Mouse (Mus musculus) heart, adult 2 months (tissue): ENCODE data around the gene Wwox. TPM values are rescaled to one million over a fixed set of nuclear protein-coding genes. Genes with fewer than 3 reads are reported as not detected.

Experiments
- DNase-seq, 2 experiments: peaks; one replicate each; pipeline ENCODE4 v3.0.0; 2021
- H3K27ac ChIP-seq: fragments of 200-600 bp; 2 replicates; pipeline ENCODE4 v1.8.1; 2022
- H3K27me3 ChIP-seq: fragments of 200-500 bp; 2 replicates; pipeline ENCODE4 v1.6.1; 2012; ENCODE audit warnings: mild to moderate bottlenecking, low read length, inconsistent platforms, mixed read lengths; ENCODE audit not compliant: control insufficient read depth, insufficient read depth
- H3K36me3 ChIP-seq: fragments of 200-500 bp; 2 replicates; pipeline ENCODE4 v1.6.1; 2012; ENCODE audit warnings: low read length, inconsistent platforms; ENCODE audit not compliant: control insufficient read depth, insufficient read depth
- H3K4me1 ChIP-seq: fragments of 200-500 bp; 2 replicates; pipeline ENCODE4 v1.6.1; 2011; ENCODE audit warnings: low read length; ENCODE audit not compliant: control insufficient read depth, insufficient read depth
- H3K4me3 ChIP-seq: fragments of 200-600 bp; 2 replicates; pipeline ENCODE4 v1.8.1; 2022
- H3K79me2 ChIP-seq: fragments of 200-500 bp; replicated peaks from 2 replicates; pipeline ENCODE4 v1.6.1; 2012; ENCODE audit warnings: mild to moderate bottlenecking, inconsistent platforms, low read length, moderate library complexity, mixed read lengths; ENCODE audit not compliant: control insufficient read depth, insufficient read depth
- H3K9ac ChIP-seq: fragments of 200-500 bp; 2 replicates; pipeline ENCODE4 v1.6.1; 2012; ENCODE audit warnings: low read depth, mild to moderate bottlenecking, control low read depth, inconsistent platforms, low read length, mixed read lengths
- CTCF ChIP-seq: fragments of 200-600 bp; IDR thresholded peaks from 2 replicates; pipeline ENCODE4 v1.8.1; 2022; ENCODE audit warnings: antibody characterized with exemption, mild to moderate bottlenecking, moderate library complexity
- EP300 ChIP-seq: fragments of 200-500 bp; IDR thresholded peaks from 2 replicates; pipeline ENCODE4 v1.6.1; 2011; ENCODE audit warnings: low read depth, low read length, control low read depth; ENCODE audit not compliant: insufficient read depth
- POLR2A ChIP-seq: fragments of 200-500 bp; IDR thresholded peaks from 2 replicates; pipeline ENCODE4 v1.6.1; 2011; ENCODE audit warnings: mild to moderate bottlenecking, low read depth, low read length, control low read depth; ENCODE audit not compliant: insufficient read depth
- WGBS: fragments of 180-500 bp; shearing (Covaris S2); methylation state at CpG from one replicate; pipeline ENCODE4 v1.1.7; 2018; 5-methylcytosine and 5-hydroxymethylcytosine counted together
- intact Hi-C: fragments of 180-260 bp; cut with DNase I; formaldehyde crosslinking; loops from one replicate; pipeline ENCODE4 v1.15.1; 2025
- polyA plus RNA-seq: library from polyadenylated mRNA; depleted of rRNA; stranded (reverse); fragments of >200 nt; gene quantifications from 2 replicates; pipeline ENCODE4 v1.2.3, GENCODE M21; 2012
- total RNA-seq, 2 experiments: library from RNA; stranded (reverse); gene quantifications; 2 replicates each; pipeline ENCODE4 v1.2.3; 2021

Gene Wwox
- total and polyA plus RNA-seq, 3 experiments, result 3.3 to 4.6 (median 4.6) TPM

GRCm38 (mm10) chr8:114879277-114879568 is 439.8 kb downstream of the Wwox start:
- Histone ChIP-seq H3K36me3 (no peaks in the 10 kb centered on the region), H3K9ac (no peak overlapping the region), H3K79me2 (no peaks in the 10 kb centered on the region), H3K4me3 (no peak overlapping the region), H3K27ac (no peak overlapping the region), H3K27me3 (no peaks in the 10 kb centered on the region), H3K4me1 (no peaks in the 10 kb centered on the region)
- WGBS, result 86% methylated on average over 4 of the region's 4 CpGs
- no peak for DNase-seq
- TF ChIP-seq EP300, result no peak
- no peak for TF ChIP-seq CTCF
- TF ChIP-seq POLR2A, result no peak
- intact Hi-C loops, result no loop called here

DNA sequence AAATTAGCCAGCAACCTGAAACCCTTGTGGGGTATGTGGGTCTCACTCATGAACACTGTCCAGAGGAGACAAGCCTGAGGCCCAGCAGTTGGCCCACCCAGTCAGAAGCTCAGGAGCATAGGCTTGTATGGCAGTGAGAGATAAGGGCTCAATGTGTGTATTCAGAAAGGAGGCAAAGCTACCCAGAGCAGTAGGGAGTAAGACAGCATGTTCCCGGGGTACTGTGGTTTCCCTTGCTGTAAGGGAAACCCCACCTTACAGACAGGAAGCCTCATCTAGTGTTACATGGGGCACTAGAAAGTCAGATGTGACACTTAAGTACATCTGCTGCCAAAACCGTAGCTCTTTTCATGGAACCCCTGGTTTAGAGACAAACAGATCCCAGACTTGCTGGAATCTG is 440.2 kb downstream of the Wwox start:
- no peak overlapping the region for H3K4me3 ChIP-seq
- H3K27ac ChIP-seq, result no peak overlapping the region
- intact Hi-C loops, result no loop called here
- no peaks in the 10 kb centered on the region for H3K4me1 ChIP-seq
- no peak for DNase-seq
- TF ChIP-seq POLR2A, result no peak
- TF ChIP-seq CTCF, result no peak
- TF ChIP-seq EP300, result no peak
- 50% methylated on average over 2 of the region's 2 CpGs for WGBS
- H3K27me3 ChIP-seq, result no peaks in the 10 kb centered on the region
- H3K9ac ChIP-seq, result no peak overlapping the region
- H3K79me2 ChIP-seq, result no peaks in the 10 kb centered on the region
- no peaks in the 10 kb centered on the region for H3K36me3 ChIP-seq

DNA sequence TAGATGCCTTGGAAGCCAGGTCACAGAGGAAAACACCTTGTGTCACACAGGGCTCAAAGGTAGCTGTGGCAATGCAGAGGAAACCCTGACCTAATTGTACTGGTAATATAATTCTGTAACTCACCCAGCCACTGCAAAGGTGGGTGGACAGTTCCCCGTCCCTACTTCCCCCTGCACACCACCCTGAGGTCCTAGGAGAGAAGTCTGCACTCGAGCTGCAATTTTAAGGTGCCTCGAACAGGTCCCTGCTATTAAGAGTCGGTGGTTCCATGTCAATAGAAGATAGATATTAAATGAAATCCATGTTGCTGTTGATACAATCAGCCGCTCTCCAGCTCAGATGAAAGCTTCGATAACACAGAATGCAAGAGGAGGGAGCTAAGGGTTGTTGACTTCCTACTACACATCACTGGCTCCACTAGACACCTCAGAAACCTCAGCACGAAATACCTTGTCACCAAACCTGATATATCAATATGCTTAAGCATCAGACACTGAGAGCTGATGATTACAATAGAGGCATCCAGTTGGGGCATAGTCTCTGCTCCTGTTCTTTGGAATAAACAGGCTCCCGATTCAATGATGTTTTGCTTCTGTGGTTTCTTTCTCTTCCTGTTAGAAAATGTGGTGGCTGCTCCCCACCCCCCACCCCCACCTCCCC is 441.1 kb downstream of the Wwox start:
- intact Hi-C loops, result no loop called here
- peak in 1 of 2 experiments; percentile 8 for DNase-seq
- Histone ChIP-seq H3K9ac (no peak overlapping the region), H3K4me3 (no peak overlapping the region), H3K27me3 (no peaks in the 10 kb centered on the region), H3K79me2 (no peaks in the 10 kb centered on the region), H3K4me1 (no peaks in the 10 kb centered on the region), H3K27ac (no peak overlapping the region), H3K36me3 (no peaks in the 10 kb centered on the region)
- 86% methylated on average over 8 of the region's 8 CpGs for WGBS
- TF ChIP-seq CTCF (no peak), EP300 (no peak), POLR2A (no peak)

- DNase-seq, result peak in 1 of 2 experiments; percentile 19
- Histone ChIP-seq H3K36me3 (no peaks in the 10 kb centered on the region), H3K9ac (no peak overlapping the region), H3K27me3 (no peaks in the 10 kb centered on the region), H3K4me1 (no peaks in the 10 kb centered on the region), H3K79me2 (no peaks in the 10 kb centered on the region), H3K4me3 (no peak overlapping the region), H3K27ac (no peak overlapping the region)
- 74% methylated on average over 5 of the region's 5 CpGs for WGBS
- intact Hi-C loops, result no loop called here
- no peak for TF ChIP-seq CTCF
- no peak for TF ChIP-seq POLR2A
- no peak for TF ChIP-seq EP300
Measured at GRCm38 (mm10) chr8:114881891-114882401, 442.5 kb downstream of the Wwox start.

DNA sequence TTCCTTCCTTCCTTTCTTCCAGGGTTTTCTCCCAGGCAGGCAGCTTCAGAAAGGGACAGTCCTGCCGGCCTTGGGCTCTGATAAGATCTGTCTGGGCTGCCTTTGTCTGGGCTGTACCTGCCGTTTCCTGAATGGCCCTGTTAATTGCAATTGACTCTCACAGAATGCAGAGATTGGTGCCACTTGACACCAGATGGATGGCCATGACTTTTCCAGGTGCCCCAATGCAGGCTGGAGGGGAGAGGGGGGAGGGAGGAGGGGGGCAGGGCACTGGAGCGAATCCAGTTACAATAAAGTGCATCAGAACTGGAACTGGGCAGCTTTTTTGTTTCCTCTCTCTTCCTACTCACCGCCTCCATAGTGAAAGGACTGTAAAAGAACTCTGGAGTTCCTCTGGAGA is 443.0 kb downstream of the Wwox start:
- TF ChIP-seq CTCF (no peak), EP300 (no peak), POLR2A (no peak)
- H3K4me1 ChIP-seq, result no peaks in the 10 kb centered on the region

DNA sequence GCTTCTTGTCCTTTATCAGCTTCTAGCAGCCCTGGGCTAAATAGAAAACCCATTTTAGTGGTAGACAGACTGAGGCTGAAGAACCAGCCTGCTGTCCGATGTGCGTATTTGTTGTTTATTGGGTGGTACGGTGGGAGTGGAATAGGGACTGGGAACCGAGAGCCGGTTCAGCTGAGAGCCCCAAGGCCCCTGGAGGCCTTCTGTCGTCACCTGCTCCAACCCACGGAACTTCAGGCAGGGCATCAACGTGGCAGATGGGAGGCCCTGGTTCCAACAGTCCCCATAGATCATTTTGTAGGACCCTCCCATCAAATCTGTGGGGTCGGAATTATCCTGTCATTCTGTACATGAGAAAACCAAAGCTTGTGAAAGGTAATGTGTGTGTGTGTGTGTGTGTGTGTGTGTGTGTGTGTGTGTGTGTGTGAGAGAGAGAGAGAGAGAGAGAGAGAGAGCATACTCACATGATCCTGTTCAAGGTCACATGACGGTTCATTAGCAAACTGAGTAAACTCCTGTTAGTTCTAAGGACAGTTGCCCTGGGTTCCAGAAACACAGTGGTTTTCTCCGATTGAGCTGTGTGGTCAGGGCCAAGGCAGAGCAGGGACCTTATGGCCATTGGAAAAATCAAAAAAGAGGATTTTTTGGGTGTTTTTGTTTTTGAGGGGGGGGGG is 443.6 kb downstream of the Wwox start:
- no peak for TF ChIP-seq EP300
- no peak for TF ChIP-seq POLR2A
- no peak for TF ChIP-seq CTCF
- DNase-seq, result no peak
- H3K4me1 ChIP-seq, result no peaks in the 10 kb centered on the region
- WGBS, result 89% methylated on average over 11 of the region's 11 CpGs
- no peak overlapping the region for H3K9ac ChIP-seq
- H3K4me3 ChIP-seq, result no peak overlapping the region
- no peaks in the 10 kb centered on the region for H3K36me3 ChIP-seq
- no peak overlapping the region for H3K27ac ChIP-seq
- no peaks in the 10 kb centered on the region for H3K27me3 ChIP-seq
- intact Hi-C loops, result no loop called here
- no peaks in the 10 kb centered on the region for H3K79me2 ChIP-seq

More for the DNA sequence above, 443.0 kb downstream of the Wwox start:
- Histone ChIP-seq H3K4me3 (no peak overlapping the region), H3K79me2 (no peaks in the 10 kb centered on the region), H3K27me3 (no peaks in the 10 kb centered on the region), H3K9ac (no peak overlapping the region), H3K36me3 (no peaks in the 10 kb centered on the region), H3K27ac (no peak overlapping the region)
- DNase-seq, result no peak
- WGBS, result 40% methylated on average over 4 of the region's 4 CpGs
- intact Hi-C loops, result no loop called here
